Mouse (Mus musculus): Measurements from ENCODE around the gene Slc6a15. TPM values are rescaled to one million over a fixed set of nuclear protein-coding genes. Genes with fewer than 3 reads are reported as not detected.

The Slc6a15 gene
- polyA plus RNA-seq, 1 experiment, result 1.1 TPM

DNA sequence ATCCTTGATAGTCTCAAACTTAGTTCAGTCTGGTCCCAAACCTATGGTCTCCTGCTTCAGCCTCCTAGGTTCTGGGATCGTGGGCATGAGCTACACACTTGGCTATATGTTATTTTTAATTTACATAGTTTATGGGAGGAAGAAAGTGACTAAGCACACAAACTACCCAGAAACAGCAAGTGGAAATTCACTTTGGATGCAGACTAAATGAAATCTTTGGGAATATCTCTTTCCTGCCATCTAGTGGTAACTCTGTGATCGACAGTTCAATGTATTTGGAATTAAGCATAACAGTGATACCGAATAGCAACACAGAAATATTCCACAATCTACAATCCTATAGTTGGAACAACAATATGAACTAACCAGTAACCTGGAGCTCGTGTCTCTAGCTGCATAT is 34.6 kb downstream of the Slc6a15 start:
- Histone ChIP-seq H3K4me3 (replicated peaks; ENCODE audit: control insufficient read depth, low read depth, low read length) (no peak overlapping the region), H3K27ac (ENCODE audit: control insufficient read depth, insufficient read depth, low read depth, low read length, poor library complexity) (no peak overlapping the region), H3K4me1 (ENCODE audit: control insufficient read depth, insufficient read depth, low read length) (no peaks in the 10 kb centered on the region)
- TF ChIP-seq POLR2A (IDR thresholded peaks at IDR 0.05; ENCODE audit: borderline replicate concordance, control insufficient read depth, low read depth, low read length) (no peak), CTCF (IDR thresholded peaks at IDR 0.05; ENCODE audit: control insufficient read depth, insufficient read depth, low read length) (no peak)
- 26% methylated on average over 4 of the region's 4 CpGs for WGBS

- TF ChIP-seq POLR2A (IDR thresholded peaks at IDR 0.05; ENCODE audit: borderline replicate concordance, control insufficient read depth, low read depth, low read length) (no peak), CTCF (IDR thresholded peaks at IDR 0.05; ENCODE audit: control insufficient read depth, insufficient read depth, low read length) (no peak)
- Histone ChIP-seq H3K4me3 (replicated peaks; ENCODE audit: control insufficient read depth, low read depth, low read length) (no peak overlapping the region), H3K4me1 (ENCODE audit: control insufficient read depth, insufficient read depth, low read length) (no peaks in the 10 kb centered on the region), H3K27ac (ENCODE audit: control insufficient read depth, insufficient read depth, low read depth, low read length, poor library complexity) (no peak overlapping the region)
- 63% methylated on average over 1 of the region's 1 CpGs for WGBS
Observed at GRCm38 (mm10) chr10:103427717-103428116, 60.1 kb downstream of the Slc6a15 start.

DNA sequence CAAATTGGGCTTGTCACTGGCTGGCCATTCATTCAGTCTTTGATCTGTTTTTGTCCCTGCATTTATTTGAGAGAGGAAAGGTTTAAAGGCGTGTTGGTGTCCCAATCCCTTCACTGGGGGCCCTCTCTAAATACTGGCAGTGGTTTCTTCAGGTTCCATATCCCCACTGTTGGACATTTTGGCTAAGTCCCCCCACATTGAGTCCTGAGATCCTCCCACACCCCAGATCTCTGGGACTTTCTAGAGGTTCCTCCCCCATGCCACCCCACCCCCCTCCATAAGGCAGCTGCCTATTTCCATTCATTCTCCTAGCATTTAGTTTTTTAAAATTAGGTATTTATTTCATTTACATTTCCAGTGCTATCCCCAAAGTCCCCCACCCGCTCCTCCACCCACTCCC is 75.0 kb downstream of the Slc6a15 start:
- no peaks in the 10 kb centered on the region for H3K4me1 ChIP-seq (ENCODE audit: control insufficient read depth, insufficient read depth, low read length)
- no peak overlapping the region for H3K4me3 ChIP-seq (replicated peaks; ENCODE audit: control insufficient read depth, low read depth, low read length)
- H3K27ac ChIP-seq (ENCODE audit: control insufficient read depth, insufficient read depth, low read depth, low read length, poor library complexity), result no peak overlapping the region
- 77% methylated on average over 2 of the region's 2 CpGs for WGBS
- TF ChIP-seq CTCF (IDR thresholded peaks at IDR 0.05; ENCODE audit: control insufficient read depth, insufficient read depth, low read length), result no peak
- TF ChIP-seq POLR2A (IDR thresholded peaks at IDR 0.05; ENCODE audit: borderline replicate concordance, control insufficient read depth, low read depth, low read length), result no peak

DNA sequence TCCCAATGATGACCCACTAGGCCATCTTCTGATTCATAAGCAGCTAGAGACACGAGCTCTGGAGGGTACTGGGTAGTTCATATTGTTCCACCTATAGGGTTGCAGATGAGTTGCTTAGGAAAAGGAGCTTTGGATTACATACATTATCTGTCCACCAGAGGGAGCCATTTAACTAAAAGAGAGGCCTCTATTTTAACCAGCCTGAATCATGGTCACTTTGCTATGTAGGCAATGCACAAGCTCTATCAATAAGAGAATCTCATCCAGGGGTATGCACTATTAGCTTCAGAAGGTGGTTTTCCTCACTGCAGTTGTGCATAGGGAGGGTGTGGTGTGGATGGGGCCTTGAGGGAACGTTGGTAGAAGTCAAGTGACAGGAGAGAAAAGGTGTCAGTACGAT is 75.5 kb downstream of the Slc6a15 start:
- Histone ChIP-seq H3K4me1 (ENCODE audit: control insufficient read depth, insufficient read depth, low read length) (no peaks in the 10 kb centered on the region), H3K27ac (ENCODE audit: control insufficient read depth, insufficient read depth, low read depth, low read length, poor library complexity) (no peak overlapping the region), H3K4me3 (replicated peaks; ENCODE audit: control insufficient read depth, low read depth, low read length) (no peak overlapping the region)
- TF ChIP-seq POLR2A (IDR thresholded peaks at IDR 0.05; ENCODE audit: borderline replicate concordance, control insufficient read depth, low read depth, low read length) (no peak), CTCF (IDR thresholded peaks at IDR 0.05; ENCODE audit: control insufficient read depth, insufficient read depth, low read length) (no peak)
- 44% methylated on average over 3 of the region's 3 CpGs for whole genome bisulfite sequencing

- Histone ChIP-seq H3K27ac (ENCODE audit: control insufficient read depth, insufficient read depth, low read depth, low read length, poor library complexity) (no peak overlapping the region), H3K4me3 (replicated peaks; ENCODE audit: control insufficient read depth, low read depth, low read length) (no peak overlapping the region), H3K4me1 (ENCODE audit: control insufficient read depth, insufficient read depth, low read length) (no peaks in the 10 kb centered on the region)
- WGBS, result 66% methylated on average over 2 of the region's 2 CpGs
- TF ChIP-seq CTCF (IDR thresholded peaks at IDR 0.05; ENCODE audit: control insufficient read depth, insufficient read depth, low read length) (no peak), POLR2A (IDR thresholded peaks at IDR 0.05; ENCODE audit: borderline replicate concordance, control insufficient read depth, low read depth, low read length) (no peak)
Observed at GRCm38 (mm10) chr10:103448340-103448739, 80.8 kb downstream of the Slc6a15 start.

- Histone ChIP-seq H3K4me1 (ENCODE audit: control insufficient read depth, insufficient read depth, low read length) (no peaks in the 10 kb centered on the region), H3K4me3 (replicated peaks; ENCODE audit: control insufficient read depth, low read depth, low read length) (no peak overlapping the region), H3K27ac (ENCODE audit: control insufficient read depth, insufficient read depth, low read depth, low read length, poor library complexity) (no peak overlapping the region)
- WGBS, result 84% methylated on average over 1 of the region's 1 CpGs
- TF ChIP-seq CTCF (IDR thresholded peaks at IDR 0.05; ENCODE audit: control insufficient read depth, insufficient read depth, low read length) (no peak), POLR2A (IDR thresholded peaks at IDR 0.05; ENCODE audit: borderline replicate concordance, control insufficient read depth, low read depth, low read length) (no peak)
Observed at GRCm38 (mm10) chr10:103457896-103458295, 90.3 kb downstream of the Slc6a15 start.

Other genes with a start within 250 kb of the Slc6a15 start
- gene Lrriq1, start 131.5 kb upstream of the Slc6a15 start, polyA plus RNA-seq (2011; ENCODE audit: insufficient read depth, insufficient read length, low replicate concordance, missing spikeins), result 4.4 TPM in 1 of 2 replicates, not detected in the other

All from bone marrow, adult 2 months (tissue).